Mouse (Mus musculus) right cerebral cortex, postnatal 25 days (tissue): ENCODE data around the gene Vmn1r74.
"Not testable (repeated sequence)": the region's sequence is repeated elsewhere in the genome, so short reads cannot be mapped to it uniquely, and the experiment has no call there.

Experiments
- DNase-seq: peaks from one replicate; pipeline ENCODE4 v3.0.0; 2022

Gene Vmn1r74

GRCm38 (mm10) chr7:11833680-11834079 is at the start of gene Vmn1r74:
TSS of gene Vmn1r74 (plus strand) at chr7:11833980.
- no peak for DNase-seq

DNA sequence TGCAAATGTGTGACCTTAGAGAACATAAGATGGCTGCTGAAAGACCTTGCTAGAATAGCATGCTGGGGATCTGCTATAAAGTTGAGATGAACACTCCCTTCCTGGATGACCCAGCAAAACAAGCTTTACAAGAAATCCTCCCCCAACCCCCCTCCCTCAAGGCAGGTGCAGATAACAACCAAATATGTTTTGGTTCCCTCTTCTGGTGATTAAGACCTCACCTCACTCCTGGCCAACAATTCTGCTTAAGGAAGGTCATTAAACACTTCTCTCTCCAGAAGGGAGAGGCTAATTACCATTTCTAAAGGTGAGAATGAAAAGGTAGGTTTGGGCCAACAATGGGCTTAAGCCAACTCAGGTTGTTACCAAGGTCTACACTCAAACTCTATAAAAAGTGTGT is 20.0 kb upstream of the Vmn1r74 start:
- DNase-seq = no peak

DNA sequence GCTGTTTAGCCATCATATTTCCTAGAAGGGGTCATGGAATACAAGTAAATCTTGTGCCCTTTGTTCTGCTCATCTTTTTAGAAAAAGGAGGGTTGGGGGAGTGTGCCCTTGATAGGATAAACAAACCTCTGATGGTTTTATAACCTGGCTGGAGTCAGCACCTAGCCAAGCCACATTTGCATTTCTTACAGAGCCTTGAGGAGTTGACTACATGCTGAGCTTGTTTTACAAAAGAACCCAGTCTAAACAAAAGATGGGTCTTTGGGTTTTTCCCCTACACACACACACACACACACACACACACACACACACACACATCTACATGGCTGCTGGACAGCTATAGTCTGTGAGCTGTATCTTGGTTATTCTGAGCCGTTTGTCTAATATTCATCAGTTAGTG is 11.6 kb upstream of the Vmn1r74 start:
- DNase-seq = no peak

GRCm38 (mm10) chr7:11823246-11823645 is 10.5 kb upstream of the Vmn1r74 start:
- not testable (repeated sequence) for DNase-seq

DNA sequence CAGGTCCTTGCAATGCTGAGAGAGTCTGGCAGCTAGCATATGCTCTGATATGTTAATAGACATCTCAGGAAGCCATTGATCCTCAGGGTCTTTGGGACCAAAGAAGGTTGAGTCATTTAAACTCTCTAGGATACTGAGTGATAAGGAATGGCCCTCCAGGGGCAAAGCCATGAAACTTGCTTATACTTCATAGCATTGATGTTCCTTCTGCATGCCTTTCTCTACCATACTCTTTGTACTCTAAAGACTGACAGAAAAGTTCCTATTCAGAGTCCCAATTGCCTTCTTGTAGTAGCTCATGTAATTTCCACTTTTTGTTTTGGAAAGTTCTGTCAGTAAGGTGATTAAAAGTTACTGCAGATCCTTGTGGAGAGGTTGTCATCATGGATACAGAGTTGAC is 40.5 kb downstream of the Vmn1r74 start, which contains the start of gene Vmn1r75:
Gene Vmn1r75, plus strand, starts transcription at position 301 of the 400 bp plus-strand sequence.
- DNase-seq = no peak
